Mouse (Mus musculus): ENCODE data around the gene Scimp.
A peak's percentile ranks its signal among the peaks of the same experiment; 100 is the strongest.

The Scimp gene

DNA sequence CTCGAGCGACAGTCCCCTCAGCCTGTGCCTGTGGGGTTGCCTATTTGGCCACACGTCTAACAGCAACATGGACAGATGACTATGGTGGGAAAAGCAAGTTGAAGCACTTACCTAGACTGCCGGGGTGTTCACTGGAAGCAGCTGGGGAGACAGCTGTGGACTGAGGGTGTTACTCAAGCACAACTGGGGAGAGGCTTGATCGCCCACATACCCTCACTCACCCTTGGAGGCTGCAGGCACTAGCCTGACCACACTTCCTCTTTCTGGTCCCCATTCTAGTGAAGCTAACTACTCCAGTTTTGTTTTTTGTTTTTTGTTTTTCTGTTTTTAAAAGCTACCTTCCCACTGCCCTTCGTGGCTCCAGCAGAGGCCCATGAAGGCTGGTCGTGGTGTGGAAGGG, at the start of gene Scimp:
Gene Scimp, minus strand, starts transcription at position 222 of the 400 bp plus-strand sequence.
- no peaks in the 10 kb centered on the region for H3K27me3 ChIP-seq (ENCODE audit: control insufficient read depth, insufficient read depth, low read length, poor library complexity, severe bottlenecking)
- peak; percentile 70 for DNase-seq (ENCODE audit: low read depth, low spot score)

DNA sequence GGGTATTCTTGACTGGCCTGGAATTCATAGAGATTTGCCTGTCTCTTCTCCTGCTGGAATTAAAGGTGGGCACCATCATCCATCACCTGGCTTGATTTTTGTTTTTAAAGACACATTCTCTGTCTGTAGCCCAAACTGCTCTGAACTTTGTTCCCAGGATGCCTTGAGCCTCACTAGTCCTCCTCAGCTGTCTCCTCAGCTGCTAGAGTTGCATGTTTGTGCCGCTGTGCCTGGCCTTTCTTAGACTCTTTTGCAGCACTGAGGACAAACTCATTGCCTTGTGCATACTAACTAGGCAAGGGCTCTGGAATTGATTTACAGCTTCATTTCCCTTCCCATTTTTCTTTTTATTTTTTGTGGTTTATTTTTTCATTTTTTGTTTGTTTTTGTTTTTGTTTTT, 48.0 kb upstream of the Scimp start:
- DNase-seq (ENCODE audit: low read depth, low spot score): no peak
- H3K36me3 ChIP-seq (ENCODE audit: control insufficient read depth, insufficient read depth, low read length, poor library complexity, severe bottlenecking): no peaks in the 10 kb centered on the region
- H3K27me3 ChIP-seq (ENCODE audit: control insufficient read depth, insufficient read depth, low read length, poor library complexity, severe bottlenecking): no peaks in the 10 kb centered on the region

More for the DNA sequence above, at the start of gene Scimp:
- no peaks in the 10 kb centered on the region for H3K36me3 ChIP-seq (ENCODE audit: control insufficient read depth, insufficient read depth, low read length, poor library complexity, severe bottlenecking)

DNA sequence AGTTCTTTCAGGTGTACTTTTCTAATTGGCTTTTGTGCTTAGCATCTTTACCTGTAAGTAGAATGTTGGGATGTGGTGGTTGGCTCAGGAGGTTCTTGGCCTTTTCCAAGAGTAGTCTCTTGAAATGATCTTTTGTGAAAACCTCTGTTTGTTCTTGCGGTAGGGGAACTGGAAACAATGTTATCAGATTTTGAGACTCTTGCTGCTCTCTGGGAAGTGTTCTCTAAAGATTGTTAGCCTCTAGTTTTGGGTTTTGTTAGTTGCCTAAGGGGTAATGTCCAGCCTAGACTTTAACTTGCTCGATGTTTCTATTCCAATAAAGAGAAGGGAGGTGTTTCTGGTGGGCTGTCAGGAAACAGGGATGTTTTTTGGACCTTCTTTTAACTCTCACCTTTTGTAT, 33.6 kb upstream of the Scimp start:
- no peaks in the 10 kb centered on the region for H3K36me3 ChIP-seq (ENCODE audit: control insufficient read depth, insufficient read depth, low read length, poor library complexity, severe bottlenecking)
- no peaks in the 10 kb centered on the region for H3K27me3 ChIP-seq (ENCODE audit: control insufficient read depth, insufficient read depth, low read length, poor library complexity, severe bottlenecking)
- no peak for DNase-seq (ENCODE audit: low read depth, low spot score)

DNA sequence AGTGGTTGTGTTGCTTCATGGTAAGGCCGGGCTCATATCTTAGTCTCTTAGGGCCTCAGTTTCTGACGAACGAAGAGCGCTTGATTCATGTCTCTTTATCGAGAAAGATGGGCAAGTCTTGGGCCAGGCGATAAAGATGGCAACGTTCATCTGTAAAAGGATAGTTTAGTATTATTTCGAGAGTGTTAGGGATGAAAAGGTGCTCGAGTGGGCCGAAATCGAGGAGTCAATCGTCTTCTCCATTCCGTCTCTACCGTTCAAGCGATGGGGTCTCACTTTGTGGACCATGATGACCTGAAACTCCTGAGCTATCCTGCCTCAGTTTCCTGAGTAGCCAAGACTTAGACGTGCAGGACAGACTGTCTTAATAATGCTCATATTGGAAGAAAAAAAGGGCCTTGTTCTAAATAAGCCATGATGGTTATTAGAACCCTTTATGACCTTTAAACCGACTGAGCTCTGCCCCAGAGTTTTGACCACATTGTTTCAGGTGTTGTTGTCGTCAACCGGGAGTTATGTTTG, 33.1 kb upstream of the Scimp start:
- Histone ChIP-seq H3K36me3 (ENCODE audit: control insufficient read depth, insufficient read depth, low read length, poor library complexity, severe bottlenecking) (no peaks in the 10 kb centered on the region), H3K27me3 (ENCODE audit: control insufficient read depth, insufficient read depth, low read length, poor library complexity, severe bottlenecking) (no peaks in the 10 kb centered on the region)
- DNase-seq (ENCODE audit: low read depth, low spot score): no peak

- Histone ChIP-seq H3K36me3 (ENCODE audit: control insufficient read depth, insufficient read depth, low read length, poor library complexity, severe bottlenecking) (no peaks in the 10 kb centered on the region), H3K27me3 (ENCODE audit: control insufficient read depth, insufficient read depth, low read length, poor library complexity, severe bottlenecking) (no peaks in the 10 kb centered on the region)
- DNase-seq (ENCODE audit: low read depth, low spot score): peak; percentile 91
Measured at GRCm38 (mm10) chr11:70844559-70845456, 32.4 kb upstream of the Scimp start, which contains the start of gene Rabep1. Gene Rabep1 (plus strand): TSS chr11:70844778.

DNA sequence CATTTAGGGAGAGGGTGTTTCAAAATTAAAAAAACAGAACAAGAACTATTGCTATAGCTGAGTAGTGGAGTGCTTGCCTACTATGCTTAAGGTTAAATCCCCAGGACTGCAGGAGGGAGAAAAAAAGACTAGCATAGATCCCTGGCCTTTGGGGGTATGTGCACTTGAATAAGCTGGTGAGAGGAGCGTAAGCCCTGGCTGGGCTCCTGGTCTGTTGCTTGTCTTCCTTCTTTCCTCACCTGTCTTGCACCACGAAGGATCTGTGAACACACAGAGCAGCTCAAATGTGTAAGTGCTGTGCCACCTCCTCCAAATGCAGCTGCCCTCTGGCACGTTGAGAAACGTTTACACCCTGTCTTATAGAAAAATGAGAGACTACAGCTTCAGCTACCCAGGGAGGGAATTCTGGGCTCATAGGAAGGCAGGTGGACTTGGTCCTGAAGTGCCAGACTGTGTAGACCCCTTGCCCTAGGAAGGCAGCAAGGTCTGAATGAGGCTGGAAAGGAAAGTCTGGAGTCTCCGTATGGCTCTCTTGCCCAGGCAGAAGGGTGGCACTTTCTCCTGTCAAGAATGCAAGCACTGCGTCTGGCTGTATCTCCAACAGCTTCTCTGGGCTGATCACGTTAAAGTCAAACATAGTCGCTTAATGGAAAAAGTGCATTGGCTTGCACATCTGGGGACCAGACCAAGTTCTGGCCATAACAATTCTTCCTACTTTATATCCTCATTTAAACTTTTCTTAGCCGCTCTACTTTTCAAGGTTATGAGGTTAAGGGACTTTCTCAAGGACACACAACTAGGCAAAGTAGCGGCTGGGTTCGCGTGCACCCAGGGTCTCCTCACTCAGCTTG, 31.5 kb upstream of the Scimp start:
- Histone ChIP-seq H3K36me3 (ENCODE audit: control insufficient read depth, insufficient read depth, low read length, poor library complexity, severe bottlenecking) (no peaks in the 10 kb centered on the region), H3K27me3 (ENCODE audit: control insufficient read depth, insufficient read depth, low read length, poor library complexity, severe bottlenecking) (no peaks in the 10 kb centered on the region)

DNA sequence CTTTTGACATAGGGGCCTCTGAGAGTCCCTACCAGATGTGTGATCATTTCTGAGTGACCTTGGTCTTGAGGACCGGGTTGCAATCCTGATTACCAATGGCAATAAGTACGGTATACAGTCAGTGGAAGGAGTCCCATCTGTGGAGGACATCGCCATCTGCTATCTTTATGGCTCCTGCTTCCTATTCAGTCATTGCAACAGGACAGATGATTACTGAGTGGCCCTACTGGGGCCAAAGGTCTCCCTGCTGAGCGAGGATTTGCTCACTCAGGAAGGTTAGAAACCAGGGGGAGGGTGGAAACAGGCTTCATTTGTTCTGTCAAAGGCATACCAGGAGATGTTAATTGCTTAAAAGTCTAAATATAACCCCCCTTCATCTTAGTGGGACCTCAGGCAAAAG, 30.6 kb upstream of the Scimp start:
- no peaks in the 10 kb centered on the region for H3K36me3 ChIP-seq (ENCODE audit: control insufficient read depth, insufficient read depth, low read length, poor library complexity, severe bottlenecking)
- no peak for DNase-seq (ENCODE audit: low read depth, low spot score)
- H3K27me3 ChIP-seq (ENCODE audit: control insufficient read depth, insufficient read depth, low read length, poor library complexity, severe bottlenecking): no peaks in the 10 kb centered on the region

More for the DNA sequence above, 31.5 kb upstream of the Scimp start:
- no peak for DNase-seq (ENCODE audit: low read depth, low spot score)

GRCm38 (mm10) chr11:70838610-70839009, 26.2 kb upstream of the Scimp start:
- DNase-seq (ENCODE audit: low read depth, low spot score): no peak
- H3K27me3 ChIP-seq (ENCODE audit: control insufficient read depth, insufficient read depth, low read length, poor library complexity, severe bottlenecking): no peaks in the 10 kb centered on the region
- no peaks in the 10 kb centered on the region for H3K36me3 ChIP-seq (ENCODE audit: control insufficient read depth, insufficient read depth, low read length, poor library complexity, severe bottlenecking)

GRCm38 (mm10) chr11:70837031-70837430, 24.6 kb upstream of the Scimp start:
- Histone ChIP-seq H3K27me3 (ENCODE audit: control insufficient read depth, insufficient read depth, low read length, poor library complexity, severe bottlenecking) (no peaks in the 10 kb centered on the region), H3K36me3 (ENCODE audit: control insufficient read depth, insufficient read depth, low read length, poor library complexity, severe bottlenecking) (no peaks in the 10 kb centered on the region)
- DNase-seq (ENCODE audit: low read depth, low spot score): no peak

DNA sequence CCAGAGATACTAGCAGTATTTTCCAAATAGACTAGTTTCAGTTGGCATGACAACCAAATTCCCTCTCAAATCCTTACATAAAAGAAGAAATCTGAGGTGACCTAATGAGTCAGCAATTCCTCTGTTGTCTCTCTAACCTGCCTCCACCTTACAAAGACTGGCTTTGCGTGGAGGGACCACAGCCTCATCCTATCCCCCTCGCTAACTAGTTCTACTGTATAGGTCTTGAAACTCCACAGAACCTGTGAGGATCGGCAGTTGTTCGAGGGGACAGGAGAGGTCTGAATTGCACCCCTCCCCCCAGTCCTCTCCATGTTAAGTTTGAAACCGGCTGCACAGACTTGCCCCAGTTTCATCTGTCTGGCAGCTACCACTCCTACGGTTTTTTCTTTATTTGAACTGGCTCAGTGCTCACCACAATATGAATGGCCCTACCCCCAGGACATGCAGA, 23.0 kb upstream of the Scimp start:
- Histone ChIP-seq H3K36me3 (ENCODE audit: control insufficient read depth, insufficient read depth, low read length, poor library complexity, severe bottlenecking) (no peaks in the 10 kb centered on the region), H3K27me3 (ENCODE audit: control insufficient read depth, insufficient read depth, low read length, poor library complexity, severe bottlenecking) (no peaks in the 10 kb centered on the region)
- DNase-seq (ENCODE audit: low read depth, low spot score): no peak

DNA sequence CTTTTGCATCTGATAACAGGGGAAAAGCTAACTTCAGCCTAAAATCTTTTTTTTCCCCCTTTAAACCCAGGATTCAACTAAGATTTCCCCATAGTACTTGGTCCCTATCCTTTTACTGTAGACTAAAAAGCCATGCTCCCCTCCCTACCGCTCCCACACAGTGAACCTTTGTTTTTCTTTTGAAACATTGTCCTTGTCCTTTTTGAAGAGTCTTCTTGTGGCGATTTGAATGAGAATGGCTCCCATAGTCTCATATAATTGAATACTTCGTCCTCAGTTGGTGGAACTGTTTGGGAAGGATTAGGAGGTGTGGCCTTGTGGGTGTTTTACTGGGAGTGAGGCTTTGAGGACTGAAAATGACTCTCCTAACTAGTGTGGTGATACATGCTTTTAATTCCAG, 21.4 kb upstream of the Scimp start:
- no peaks in the 10 kb centered on the region for H3K27me3 ChIP-seq (ENCODE audit: control insufficient read depth, insufficient read depth, low read length, poor library complexity, severe bottlenecking)
- no peak for DNase-seq (ENCODE audit: low read depth, low spot score)
- H3K36me3 ChIP-seq (ENCODE audit: control insufficient read depth, insufficient read depth, low read length, poor library complexity, severe bottlenecking): no peaks in the 10 kb centered on the region

DNA sequence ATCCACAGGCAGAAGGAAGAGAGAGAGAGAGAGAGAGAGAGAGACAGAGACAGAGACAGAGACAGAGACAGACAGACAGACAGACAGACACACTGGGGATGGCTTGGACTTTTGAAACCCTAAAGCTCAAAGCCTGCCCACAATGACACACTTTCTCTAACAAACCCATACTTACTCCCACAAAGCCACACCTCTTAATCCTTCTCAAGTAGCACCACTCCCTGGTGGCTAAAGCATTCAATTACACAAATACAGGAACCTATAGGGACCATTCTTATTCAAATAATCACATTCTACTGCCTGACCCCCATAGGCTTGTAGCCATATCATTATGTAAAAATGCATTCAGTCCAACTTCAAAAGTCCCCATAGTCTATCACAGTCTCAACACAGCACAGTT, 21.0 kb upstream of the Scimp start:
- H3K36me3 ChIP-seq (ENCODE audit: control insufficient read depth, insufficient read depth, low read length, poor library complexity, severe bottlenecking): no peaks in the 10 kb centered on the region
- no peak for DNase-seq (ENCODE audit: low read depth, low spot score)

GRCm38 (mm10) chr11:70831201-70831600, 18.8 kb upstream of the Scimp start:
- no peak for DNase-seq (ENCODE audit: low read depth, low spot score)
- Histone ChIP-seq H3K36me3 (ENCODE audit: control insufficient read depth, insufficient read depth, low read length, poor library complexity, severe bottlenecking) (no peaks in the 10 kb centered on the region), H3K27me3 (ENCODE audit: control insufficient read depth, insufficient read depth, low read length, poor library complexity, severe bottlenecking) (no peaks in the 10 kb centered on the region)

More for the DNA sequence above, 21.0 kb upstream of the Scimp start:
- no peaks in the 10 kb centered on the region for H3K27me3 ChIP-seq (ENCODE audit: control insufficient read depth, insufficient read depth, low read length, poor library complexity, severe bottlenecking)

GRCm38 (mm10) chr11:70828975-70829615, 16.7 kb upstream of the Scimp start:
- Histone ChIP-seq H3K27me3 (ENCODE audit: control insufficient read depth, insufficient read depth, low read length, poor library complexity, severe bottlenecking) (no peaks in the 10 kb centered on the region), H3K36me3 (ENCODE audit: control insufficient read depth, insufficient read depth, low read length, poor library complexity, severe bottlenecking) (no peaks in the 10 kb centered on the region)
- DNase-seq (ENCODE audit: low read depth, low spot score): no peak
